Mouse (Mus musculus): ENCODE results near the gene Kif22. TPM values are rescaled to one million over a fixed set of nuclear protein-coding genes. Genes with fewer than 3 reads are reported as not detected.
"Not testable (repeated sequence)": the region's sequence is repeated elsewhere in the genome, so short reads cannot be mapped to it uniquely, and the experiment has no call there.

Gene Kif22
- polyA plus RNA-seq (2016; fragmentation: Nextera tagmentation; extraction: Ambion mirVana), result 163 and 170 TPM in 2 replicates

DNA sequence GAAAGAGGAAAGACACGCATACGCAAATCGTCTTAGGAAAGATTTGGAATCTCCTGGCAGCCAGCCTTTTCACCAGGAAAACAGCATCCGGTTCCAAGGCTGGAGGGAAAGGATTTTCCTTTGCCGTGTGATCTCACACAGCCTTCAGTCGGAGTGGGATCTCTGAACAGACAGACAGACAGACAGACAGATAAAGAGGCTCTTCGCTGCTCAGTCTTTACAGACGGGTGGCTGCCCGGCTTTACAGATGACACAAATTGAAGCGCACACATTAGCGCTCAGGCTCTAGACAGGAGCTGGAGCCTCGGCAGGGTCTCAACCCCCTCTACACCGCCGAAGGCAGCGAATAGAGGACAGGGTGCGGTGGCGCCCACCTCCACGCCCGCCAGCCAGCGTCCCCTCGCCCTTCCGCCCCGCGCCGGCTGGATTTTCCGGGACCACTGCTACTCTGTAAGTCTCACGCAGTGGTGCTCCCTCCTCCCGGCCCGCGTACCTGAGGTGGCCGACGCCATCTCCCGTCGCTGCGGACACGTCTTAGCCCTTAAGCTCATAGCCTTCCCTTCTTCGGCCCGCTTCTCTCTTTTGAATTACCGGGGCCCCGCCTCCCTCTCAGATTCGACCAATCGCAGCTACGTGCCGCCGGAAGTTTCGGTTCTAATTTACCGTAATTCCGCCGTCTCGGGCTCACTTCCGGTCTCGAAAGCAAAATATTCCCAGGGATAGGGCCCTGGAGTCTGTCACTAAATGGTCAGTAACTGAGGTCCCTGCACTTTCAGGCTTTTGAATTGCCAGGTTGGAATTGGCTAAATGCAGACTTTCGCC, at the start of gene Kif22:
Gene Kif22, minus strand, starts transcription at position 621 of the 822 bp plus-strand sequence.
- Histone ChIP-seq H3K4me2 (peak within 1 kb of the TSS; percentile 81), H3K27ac (peak within 1 kb of the TSS; percentile 80), H3K4me1 (peaks cover 23% of the 10 kb centered on the region), H3K9me3 (no peaks in the 10 kb centered on the region), H3K27me3 (no peaks in the 10 kb centered on the region), H3K36me3 (replicated peaks) (peaks cover 21% of the 10 kb centered on the region), H3K9ac (peak within 1 kb of the TSS; percentile 94), H3K4me3 (replicated peaks) (peak within 1 kb of the TSS; percentile 92)
- peak; percentile 89 for ATAC-seq (ENCODE audit: low FRiP score)
- WGBS, result under 1% methylated on average over 53 of the region's 53 CpGs

DNA sequence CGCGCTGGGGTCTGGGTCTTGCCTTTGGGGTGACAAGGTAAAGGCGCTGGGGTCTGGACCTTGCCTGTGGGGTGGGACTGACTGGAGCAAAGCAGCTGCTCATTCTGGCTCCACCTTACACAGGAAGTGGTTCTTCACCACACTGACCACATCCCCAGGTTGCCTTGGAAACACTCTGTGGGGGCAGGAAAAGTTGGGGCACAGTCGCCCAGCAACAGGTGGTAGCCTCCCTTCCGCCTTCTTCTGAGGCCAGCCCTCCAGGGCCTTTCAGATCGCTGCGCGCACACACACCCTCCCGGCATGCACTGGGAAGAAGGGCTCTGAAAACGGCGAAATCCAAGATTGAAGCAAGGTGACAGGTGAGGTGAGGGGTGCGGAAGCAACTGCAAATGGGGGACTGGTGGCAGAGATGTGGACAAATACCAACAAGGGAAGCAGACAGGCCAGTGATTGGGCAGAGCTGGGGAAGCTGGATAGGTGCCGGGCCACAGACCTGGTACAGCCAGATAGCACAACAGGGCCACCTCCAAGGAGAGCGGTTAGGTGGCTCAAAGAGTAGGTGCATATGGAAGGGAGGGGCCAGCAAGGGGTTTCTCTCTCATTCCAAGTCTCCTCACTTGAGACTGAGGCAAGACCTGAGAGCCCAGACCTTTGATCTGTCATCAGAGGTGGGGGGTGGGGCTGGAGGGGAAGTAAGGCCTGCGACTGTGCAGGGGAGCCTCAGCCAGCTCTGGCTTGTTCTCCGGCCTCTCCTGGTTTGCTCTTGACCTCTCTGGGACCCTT, 49.0 kb upstream of the Kif22 start, which contains the start of gene AI467606:
Gene AI467606, plus strand, starts transcription at position 246 of the 783 bp plus-strand sequence.
- no peak for ATAC-seq (ENCODE audit: low FRiP score)
- H3K9me3 ChIP-seq, result no peaks in the 10 kb centered on the region
- H3K36me3 ChIP-seq (replicated peaks), result no peaks in the 10 kb centered on the region
- H3K9ac ChIP-seq, result no peak within 1 kb of the TSS
- H3K27me3 ChIP-seq, result no peaks in the 10 kb centered on the region
- H3K27ac ChIP-seq, result no peak within 1 kb of the TSS
- no peak within 1 kb of the TSS for H3K4me3 ChIP-seq (replicated peaks)
- H3K4me1 ChIP-seq, result peaks cover 9% of the 10 kb centered on the region
- no peak within 1 kb of the TSS for H3K4me2 ChIP-seq
- 74% methylated on average over 16 of the region's 16 CpGs for WGBS

DNA sequence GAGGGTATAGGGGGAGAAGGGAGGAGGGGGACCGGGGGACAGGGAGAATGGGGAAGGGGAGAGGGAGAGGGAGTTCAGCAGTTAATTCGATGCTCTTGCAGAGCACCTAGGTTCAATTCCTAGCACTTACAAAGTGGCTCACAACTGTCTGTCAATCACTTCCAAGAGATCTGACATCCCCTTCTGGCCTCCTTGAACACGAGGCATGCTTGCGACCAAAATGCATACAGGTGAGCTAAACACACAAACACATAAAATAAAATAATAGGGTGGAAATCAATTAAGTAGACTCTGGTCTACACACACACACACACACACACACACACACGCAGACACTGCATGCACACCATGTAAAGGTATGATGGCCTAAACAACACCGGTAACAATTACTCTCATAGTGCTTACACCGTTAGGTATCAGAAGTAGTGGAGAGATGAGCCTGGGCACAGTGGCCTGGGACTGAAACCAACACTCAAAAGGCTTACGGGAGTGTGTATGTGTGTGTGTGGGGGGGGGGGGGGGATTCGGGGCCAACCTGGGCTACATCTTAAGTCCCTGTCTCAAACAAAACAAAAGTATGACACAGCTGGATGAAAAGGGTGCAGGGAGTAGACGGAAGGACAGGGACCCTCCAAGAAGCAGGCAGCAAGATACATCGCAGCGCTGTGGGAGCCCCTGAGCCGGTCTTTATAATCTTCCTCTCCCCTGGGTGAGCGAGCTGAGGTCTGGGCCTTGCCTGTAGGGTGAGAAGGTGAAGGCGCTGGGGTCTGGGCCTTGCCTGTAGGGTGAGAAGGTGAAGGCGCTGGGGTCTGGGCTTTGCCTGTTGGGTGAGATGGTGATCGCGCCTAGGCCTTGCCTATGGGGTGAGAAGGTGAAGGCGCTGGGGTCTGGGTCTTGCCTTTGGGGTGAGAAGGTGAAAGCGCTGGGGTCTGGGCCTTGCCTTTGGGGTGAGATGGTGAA, 48.2 kb upstream of the Kif22 start:
- Histone ChIP-seq H3K4me2 (no peak overlapping the region), H3K36me3 (replicated peaks) (no peaks in the 10 kb centered on the region), H3K27me3 (no peaks in the 10 kb centered on the region), H3K27ac (no peak overlapping the region), H3K9me3 (no peaks in the 10 kb centered on the region), H3K4me1 (peaks cover 9% of the 10 kb centered on the region), H3K4me3 (replicated peaks) (no peak overlapping the region), H3K9ac (no peak overlapping the region)
- no peak for ATAC-seq (ENCODE audit: low FRiP score)
- 84% methylated on average over 20 of the region's 20 CpGs for WGBS

DNA sequence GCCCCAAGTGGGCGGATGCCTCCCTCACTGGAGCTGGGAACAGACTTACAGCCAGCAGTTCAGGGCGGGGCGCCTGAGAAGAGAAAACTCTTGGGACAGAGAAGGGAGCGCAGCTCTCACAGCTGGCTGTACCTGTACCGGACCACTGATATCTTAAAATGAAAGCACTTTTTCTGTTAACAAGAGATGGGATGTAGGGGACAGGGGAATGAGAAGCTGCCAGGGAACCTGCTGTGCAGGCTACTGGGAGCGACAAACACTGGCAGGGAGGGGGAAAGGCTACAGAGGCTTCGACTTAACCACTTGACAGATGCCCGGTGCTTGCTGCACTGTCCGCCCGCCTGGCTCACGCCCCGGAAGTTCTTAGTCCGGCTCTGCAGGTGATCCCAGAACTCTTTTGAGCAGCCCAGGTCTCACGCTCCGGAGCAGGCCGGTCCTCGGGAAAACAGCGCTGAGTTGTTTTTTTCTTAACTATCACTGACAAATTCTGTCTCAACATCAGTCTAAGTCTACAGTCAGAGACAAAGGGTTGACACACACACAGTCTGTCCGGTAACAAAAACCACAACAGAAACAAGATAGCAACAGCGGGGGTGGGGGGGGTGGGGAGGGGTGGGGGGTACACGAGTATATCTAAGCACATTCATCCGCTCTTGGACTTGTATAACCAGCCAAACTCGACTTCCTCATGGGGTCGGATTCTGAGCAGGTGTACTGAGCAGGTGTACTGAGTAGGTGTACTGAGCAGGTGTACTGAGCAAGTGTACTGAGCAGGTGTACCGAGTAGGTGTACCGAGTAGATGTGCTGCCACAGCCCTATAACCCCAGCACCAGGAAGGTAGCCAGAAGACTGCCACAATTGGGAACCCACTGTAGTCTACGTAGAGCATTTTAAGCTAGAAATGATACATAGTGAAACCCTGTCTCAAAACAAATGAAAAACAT, 46.9 kb upstream of the Kif22 start:
- WGBS, result 24% methylated on average over 27 of the region's 27 CpGs
- no peaks in the 10 kb centered on the region for H3K36me3 ChIP-seq (replicated peaks)
- no peak for ATAC-seq (ENCODE audit: low FRiP score)
- H3K4me2 ChIP-seq, result peak overlapping the region; percentile 41
- no peak overlapping the region for H3K27ac ChIP-seq
- H3K4me1 ChIP-seq, result peaks cover 9% of the 10 kb centered on the region
- no peaks in the 10 kb centered on the region for H3K9me3 ChIP-seq
- 0 out of 2 replicates have a peak overlapping the region, but pooled peaks have one; percentile 39 for H3K9ac ChIP-seq
- 0 out of 2 replicates have a peak overlapping the region, but pooled peaks have one; percentile 6 for H3K4me3 ChIP-seq (replicated peaks)
- H3K27me3 ChIP-seq, result no peaks in the 10 kb centered on the region

DNA sequence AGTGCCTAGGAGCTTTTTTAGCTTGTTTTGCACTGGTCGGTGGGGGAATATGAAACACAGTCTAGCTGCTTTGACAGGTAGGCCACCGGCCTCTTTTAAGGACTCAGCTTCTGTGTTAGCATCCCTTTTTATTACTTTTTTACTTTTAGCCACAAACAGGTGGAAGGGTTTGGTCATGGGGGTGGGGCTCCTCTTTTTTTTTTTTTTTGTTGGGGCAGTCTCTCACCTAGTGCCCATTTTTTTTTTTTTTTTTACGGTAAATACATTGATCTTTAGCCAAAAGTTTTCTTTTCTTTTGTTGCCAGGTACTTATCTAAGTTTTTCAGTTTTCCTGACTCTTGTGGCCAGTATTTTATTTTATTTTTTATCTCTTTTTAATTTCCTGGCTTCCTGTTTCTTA, 45.8 kb upstream of the Kif22 start:
- Histone ChIP-seq H3K9ac (no peak overlapping the region), H3K4me1 (peaks cover 9% of the 10 kb centered on the region), H3K4me3 (replicated peaks) (no peak overlapping the region), H3K9me3 (no peaks in the 10 kb centered on the region), H3K27ac (no peak overlapping the region), H3K4me2 (no peak overlapping the region), H3K36me3 (replicated peaks) (no peaks in the 10 kb centered on the region), H3K27me3 (no peaks in the 10 kb centered on the region)
- no peak for ATAC-seq (ENCODE audit: low FRiP score)
- 89% methylated on average over 3 of the region's 3 CpGs for WGBS

DNA sequence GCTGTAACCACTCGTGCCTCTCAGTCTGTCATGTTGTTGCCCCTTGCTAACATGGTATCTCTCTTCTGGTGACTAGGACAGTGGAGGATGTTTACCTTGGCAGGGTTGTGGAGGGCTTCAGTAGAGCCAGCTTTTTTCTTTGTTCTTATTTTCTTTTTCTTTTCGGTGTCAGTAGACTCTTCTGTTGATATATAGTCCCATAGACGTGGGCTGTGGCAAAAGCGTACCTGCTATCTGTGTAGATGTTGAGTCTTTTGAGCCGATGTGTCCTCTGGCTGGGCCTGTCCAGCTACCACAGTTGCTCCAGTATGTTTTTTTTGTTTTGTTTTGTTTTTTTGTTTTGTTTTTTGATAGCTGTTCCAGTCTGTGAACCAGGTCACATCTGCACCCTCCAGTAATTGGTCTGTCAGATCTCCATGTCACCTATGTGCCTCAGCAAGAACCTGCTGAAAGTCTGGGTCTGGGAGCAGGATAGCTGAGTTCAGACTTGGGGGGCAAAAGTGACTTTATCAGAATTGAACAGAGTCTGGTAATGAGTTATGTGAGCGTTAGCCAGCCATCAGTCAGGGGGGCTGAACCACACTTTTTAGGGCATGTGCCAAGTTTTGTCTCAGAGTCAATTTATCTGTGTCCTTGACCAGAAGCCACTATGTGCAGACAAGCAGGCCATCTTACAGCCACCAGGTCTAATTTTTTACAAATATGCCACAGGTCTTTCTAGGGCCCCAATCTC, 45.2 kb upstream of the Kif22 start, which contains the start of gene Zg16:
Gene Zg16, minus strand, starts transcription at position 51 of the 733 bp plus-strand sequence.
- not testable (repeated sequence) for H3K9me3 ChIP-seq; ATAC-seq (ENCODE audit: low FRiP score); H3K4me2 ChIP-seq; H3K4me1 ChIP-seq; H3K36me3 ChIP-seq (replicated peaks); H3K27me3 ChIP-seq; H3K9ac ChIP-seq; H3K27ac ChIP-seq; H3K4me3 ChIP-seq (replicated peaks)
- 88% methylated on average over 6 of the region's 6 CpGs for WGBS

DNA sequence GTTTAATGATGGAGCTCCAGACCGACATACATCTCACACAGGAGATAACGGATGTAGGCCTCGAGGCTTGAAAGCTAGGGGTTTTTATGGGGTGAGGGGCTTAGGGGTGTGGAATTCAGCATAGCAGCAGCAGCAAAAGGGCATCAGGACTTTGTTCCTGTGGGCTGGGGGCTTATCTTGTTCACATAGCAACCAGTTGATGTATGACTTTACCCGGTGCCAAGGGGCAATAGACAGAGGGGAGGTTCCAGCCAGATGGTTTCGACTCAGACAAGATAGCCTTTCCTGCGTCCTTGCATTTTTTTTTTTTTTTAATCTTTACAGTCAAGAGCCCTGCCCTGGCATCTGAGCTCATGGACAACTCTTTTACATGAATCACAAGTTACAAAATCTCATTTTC, 43.5 kb upstream of the Kif22 start:
- H3K9ac ChIP-seq; H3K4me2 ChIP-seq; H3K27me3 ChIP-seq; H3K4me3 ChIP-seq (replicated peaks); ATAC-seq (ENCODE audit: low FRiP score); H3K27ac ChIP-seq; H3K4me1 ChIP-seq; H3K36me3 ChIP-seq (replicated peaks); H3K9me3 ChIP-seq: not testable (repeated sequence)
- 87% methylated on average over 6 of the region's 6 CpGs for WGBS

DNA sequence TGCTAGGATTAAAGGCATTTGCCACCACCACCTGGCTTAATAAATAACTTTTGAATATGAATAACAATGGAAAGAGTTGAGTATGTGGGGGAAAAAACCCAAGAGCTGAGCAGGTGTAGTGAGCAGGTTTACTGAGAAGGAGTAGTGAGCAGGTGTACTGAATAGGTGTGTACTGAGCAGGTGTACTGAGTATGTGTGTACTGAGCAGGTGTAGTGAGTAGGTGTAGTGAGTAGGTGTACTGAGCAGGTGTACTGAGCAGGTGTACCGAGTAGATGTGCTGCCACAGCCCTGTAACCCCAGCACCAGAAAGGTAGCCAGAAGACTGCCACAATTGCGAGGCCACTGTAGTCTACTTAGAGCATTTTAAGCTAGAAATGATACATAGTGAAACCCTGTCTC, 42.5 kb upstream of the Kif22 start:
- ATAC-seq (ENCODE audit: low FRiP score), result no peak
- no peaks in the 10 kb centered on the region for H3K9me3 ChIP-seq
- H3K4me3 ChIP-seq (replicated peaks), result no peak overlapping the region
- peaks cover 9% of the 10 kb centered on the region for H3K4me1 ChIP-seq
- H3K36me3 ChIP-seq (replicated peaks), result no peaks in the 10 kb centered on the region
- 88% methylated on average over 2 of the region's 2 CpGs for WGBS
- H3K9ac ChIP-seq, result no peak overlapping the region
- no peaks in the 10 kb centered on the region for H3K27me3 ChIP-seq
- no peak overlapping the region for H3K4me2 ChIP-seq
- H3K27ac ChIP-seq, result no peak overlapping the region

DNA sequence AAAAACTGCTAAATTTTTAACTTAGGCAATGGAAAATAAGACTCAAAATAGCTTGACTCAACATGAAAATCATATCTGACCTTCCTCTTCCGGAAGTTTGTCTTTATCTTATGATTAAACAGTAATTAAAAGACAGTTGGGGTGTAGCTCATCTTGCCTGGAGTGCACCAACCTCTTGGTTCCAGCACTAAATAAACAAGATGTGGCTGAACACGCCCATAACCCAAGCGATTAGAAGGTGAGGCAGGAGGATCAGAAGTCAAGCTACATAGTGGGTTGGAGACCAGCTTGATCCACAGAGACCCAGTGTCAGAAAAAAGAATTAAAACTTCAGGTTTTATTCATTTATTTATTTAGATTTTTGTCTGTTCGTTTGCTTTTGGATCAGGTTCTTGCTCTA, 41.4 kb upstream of the Kif22 start:
- Histone ChIP-seq H3K36me3 (replicated peaks) (no peaks in the 10 kb centered on the region), H3K9ac (no peak overlapping the region), H3K27ac (no peak overlapping the region), H3K27me3 (no peaks in the 10 kb centered on the region), H3K4me1 (no peaks in the 10 kb centered on the region; the same call in 1 of the 2 replicates), H3K4me3 (replicated peaks) (no peak overlapping the region), H3K4me2 (no peak overlapping the region), H3K9me3 (no peaks in the 10 kb centered on the region)
- no peak for ATAC-seq (ENCODE audit: low FRiP score)
- 90% methylated on average over 4 of the region's 4 CpGs for WGBS

DNA sequence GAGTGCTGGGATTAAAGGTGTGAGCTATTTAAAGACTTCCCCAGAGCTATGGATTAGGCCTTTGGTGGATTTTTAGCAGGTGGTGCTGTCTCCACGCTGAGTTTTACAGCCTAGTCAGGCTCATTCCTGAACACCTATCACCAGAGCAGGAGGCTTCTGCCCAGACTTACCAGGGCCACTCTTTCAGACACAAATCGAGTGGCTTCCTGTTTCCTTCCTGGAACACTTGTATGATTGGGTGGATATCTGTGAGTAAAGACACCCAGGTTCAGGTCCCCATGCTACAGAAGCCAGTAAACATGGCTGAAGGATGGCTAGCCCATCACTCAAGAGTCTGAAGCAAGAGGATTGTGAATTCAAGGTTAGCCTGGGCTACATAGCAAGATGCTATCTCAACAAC, 40.7 kb upstream of the Kif22 start:
- Histone ChIP-seq H3K9me3 (no peaks in the 10 kb centered on the region), H3K27ac (no peak overlapping the region), H3K9ac (no peak overlapping the region), H3K36me3 (replicated peaks) (no peaks in the 10 kb centered on the region), H3K4me3 (replicated peaks) (no peak overlapping the region), H3K27me3 (no peaks in the 10 kb centered on the region), H3K4me1 (no peaks in the 10 kb centered on the region), H3K4me2 (no peak overlapping the region)
- 56% methylated on average over 2 of the region's 2 CpGs for WGBS
- no peak for ATAC-seq (ENCODE audit: low FRiP score)

All from forebrain, embryonic 12.5 days (tissue).